Mouse (Mus musculus): ENCODE measurements at regions not wholly inside any gene's neighbourhood (a gene's known extent, or its start where the extent isn't known, plus 50 kb on each side); places are given as distances from the start of the nearest gene placed in this dataset.

GRCm38 (mm10) chr3:38254896-38255295, 229.7 kb downstream of the Ankrd50 start:
- TF ChIP-seq MAFK (IDR thresholded peaks at IDR 0.05; ENCODE audit: borderline replicate concordance, low read depth, low read length) (no peak), POLR2A (IDR thresholded peaks at IDR 0.05; ENCODE audit: control insufficient read depth in 1 of 2, insufficient read depth in 1 of 2, low read depth in 1 of 2, low read length in 2 of 2, poor library complexity in 1 of 2) (no peak), TAL1 (IDR thresholded peaks at IDR 0.05; ENCODE audit: low read length) (no peak), SIN3A (IDR thresholded peaks at IDR 0.05; ENCODE audit: low read length) (no peak), CTCF (IDR thresholded peaks at IDR 0.05 in 2 of 3, conservative IDR thresholded peaks at IDR 0.05 in 1 of 3; ENCODE audit: control insufficient read depth in 1 of 3, insufficient read depth in 1 of 3, low read depth in 2 of 3, low read length in 3 of 3, poor library complexity in 1 of 3, severe bottlenecking in 1 of 3) (no peak)
